Mouse (Mus musculus) B cell, adult 2 months (primary cell): ENCODE data around the gene Tle1.

ENCODE experiments used
- DNase-seq, 2 experiments: peaks; one replicate each; pipeline ENCODE4 v3.0.0; 2022

The Tle1 gene

DNA sequence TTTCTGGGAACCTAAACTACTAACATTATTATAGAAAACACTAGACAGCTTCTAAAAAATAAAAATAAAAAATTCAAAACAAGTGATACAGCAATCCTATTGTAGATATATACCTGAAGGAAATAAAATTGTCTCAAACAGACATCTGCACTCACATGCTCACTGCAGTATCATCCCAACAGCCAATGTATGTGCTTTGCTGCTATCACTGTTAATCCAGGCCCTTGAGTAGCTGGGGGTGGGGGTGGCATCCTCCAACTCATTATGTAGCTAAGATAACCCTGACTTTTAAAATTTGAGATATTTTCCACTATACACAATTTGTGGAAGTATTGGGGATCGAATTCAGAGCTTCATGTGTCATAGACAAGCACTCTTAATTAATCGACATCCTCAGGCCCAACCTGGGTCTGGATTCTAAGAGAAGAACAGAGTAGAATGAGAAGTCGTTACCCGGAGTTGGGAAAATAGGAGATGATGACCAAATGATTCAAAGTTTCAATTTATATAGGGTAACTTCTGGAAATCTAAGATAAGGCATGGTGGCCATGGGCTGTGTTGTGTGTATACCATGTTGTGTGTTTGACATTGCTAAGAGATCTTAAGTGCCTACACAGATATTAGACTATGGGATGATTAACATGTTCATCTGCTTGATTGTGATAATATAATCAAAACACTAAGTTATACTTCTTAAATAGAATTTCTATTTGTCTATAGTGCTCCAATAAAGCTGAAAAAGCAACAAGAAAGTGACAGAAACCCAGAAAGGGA is 38.1 kb downstream of the Tle1 start:
- DNase-seq: no peak

DNA sequence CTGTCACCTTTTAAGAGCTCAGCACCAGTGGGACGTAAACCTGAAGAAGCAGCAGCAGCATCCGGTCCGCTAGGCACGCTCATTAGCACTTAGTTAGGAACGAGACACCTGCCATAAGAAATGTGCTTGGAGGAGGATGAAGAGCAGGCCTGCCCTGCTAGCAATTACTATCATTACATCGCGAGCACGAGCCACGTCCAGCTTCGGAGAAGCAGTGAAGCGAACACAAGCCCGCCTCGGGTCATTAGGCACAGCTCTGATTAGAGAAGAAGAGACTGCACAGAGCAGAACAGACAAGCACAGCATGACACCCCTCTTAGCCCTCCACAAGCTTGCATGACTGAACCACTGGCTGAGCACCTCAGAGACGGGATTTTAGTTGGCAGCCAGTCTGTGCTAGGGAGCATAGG is 40.6 kb downstream of the Tle1 start:
- no peak for DNase-seq

- DNase-seq: no peak
Observed at GRCm38 (mm10) chr4:72157931-72158371, 42.8 kb downstream of the Tle1 start.

- no peak for DNase-seq
Observed at GRCm38 (mm10) chr4:72150460-72151131, 50.1 kb downstream of the Tle1 start.

DNA sequence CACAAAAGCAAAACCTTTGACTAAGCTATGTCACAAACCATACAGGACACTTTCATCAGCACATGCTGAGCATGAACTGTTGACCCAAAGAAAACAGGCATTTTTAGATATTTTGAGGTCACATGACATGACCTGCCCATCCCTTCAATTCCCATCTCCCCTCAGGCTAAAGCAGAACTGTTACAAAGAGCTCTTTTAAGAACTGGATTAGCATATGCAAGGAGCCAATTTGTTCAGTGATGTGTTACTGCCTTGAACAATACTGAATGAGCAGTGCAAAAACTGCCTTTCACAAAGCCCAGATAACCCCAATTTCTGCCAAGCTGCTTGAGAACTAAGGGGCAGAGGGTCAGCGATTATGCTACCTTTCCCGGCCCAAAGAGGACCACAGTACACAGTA is 54.7 kb downstream of the Tle1 start:
- no peak for DNase-seq

DNA sequence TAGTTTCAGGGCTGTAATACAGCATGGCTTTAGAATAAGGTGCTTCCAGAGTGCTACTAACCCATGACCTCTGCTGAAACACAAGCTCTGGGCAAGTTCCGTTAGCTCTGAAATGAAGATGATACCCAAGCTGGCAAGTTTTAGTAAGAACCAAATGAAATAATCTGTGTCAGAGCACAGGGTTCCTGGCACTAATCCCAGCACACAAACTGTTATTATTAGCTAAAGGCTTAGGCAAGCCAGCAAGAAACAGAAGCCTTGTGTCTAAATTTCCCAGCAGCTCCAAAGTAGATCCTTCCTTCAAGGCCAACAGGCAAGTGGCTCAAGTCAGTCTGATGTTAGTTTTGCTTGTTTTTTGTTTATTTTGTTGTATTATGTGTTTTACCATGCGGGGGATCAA is 56.2 kb downstream of the Tle1 start:
- no peak for DNase-seq

GRCm38 (mm10) chr4:72140706-72141105 is 60.0 kb downstream of the Tle1 start:
- no peak for DNase-seq

GRCm38 (mm10) chr4:72139475-72140120 is 61.1 kb downstream of the Tle1 start:
- DNase-seq: no peak

DNA sequence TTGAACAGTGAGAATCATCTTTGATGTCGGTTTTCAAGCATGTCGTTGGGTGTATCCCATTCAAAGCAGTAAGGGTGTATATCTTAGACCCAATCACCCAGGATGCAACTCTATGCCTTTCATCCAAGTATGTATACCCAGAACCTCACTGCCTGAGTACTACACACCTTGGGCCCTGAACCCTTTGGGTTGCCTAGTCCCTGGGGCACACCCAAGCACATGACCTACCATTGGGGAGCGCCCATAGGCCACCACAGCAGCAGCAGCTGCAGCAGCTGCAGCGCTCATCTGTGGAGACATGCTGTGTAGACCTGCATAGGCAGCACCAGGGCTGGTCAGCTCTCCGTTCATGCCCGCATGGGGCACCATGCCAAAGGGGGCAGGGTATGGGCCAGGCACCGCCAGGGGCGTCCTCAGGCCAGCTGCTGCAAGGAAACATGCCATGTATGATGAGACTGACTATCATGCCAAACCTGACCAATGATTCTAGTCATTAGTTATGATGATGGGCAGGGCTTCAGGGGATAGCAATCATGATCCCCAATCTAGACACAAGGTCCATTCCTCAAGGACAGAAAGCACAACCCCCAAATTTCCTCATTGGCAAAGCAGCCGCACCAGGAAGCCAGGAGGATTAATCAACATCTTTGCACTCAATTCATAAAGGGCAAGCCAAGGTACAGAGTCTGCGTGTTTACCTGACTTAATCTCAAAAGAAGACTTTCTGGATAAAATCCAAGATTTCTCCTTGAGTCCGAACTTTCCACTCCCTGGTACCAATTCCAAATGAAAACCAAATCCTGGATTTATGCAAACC is 62.2 kb downstream of the Tle1 start:
- no peak for DNase-seq

DNA sequence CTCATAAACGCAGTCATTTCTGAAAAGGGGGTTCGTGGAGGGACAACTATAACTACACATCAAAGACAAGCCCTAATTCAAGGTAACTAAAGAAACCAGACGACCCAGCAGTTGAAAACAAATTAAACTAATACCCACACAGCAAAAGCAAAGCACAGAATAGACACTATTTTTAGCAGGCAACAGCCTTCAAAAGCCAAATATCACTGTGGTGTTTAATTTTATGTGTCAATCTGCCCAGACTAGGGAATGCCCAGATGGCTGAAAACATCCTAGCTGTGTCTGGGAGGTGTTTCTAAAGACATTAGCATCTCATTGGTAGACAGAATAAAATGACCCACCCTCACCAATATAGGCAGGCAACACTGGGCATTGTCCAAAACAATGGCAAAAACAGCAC is 68.1 kb downstream of the Tle1 start:
- no peak for DNase-seq

GRCm38 (mm10) chr4:72127596-72127995 is 73.1 kb downstream of the Tle1 start:
- no peak for DNase-seq

DNA sequence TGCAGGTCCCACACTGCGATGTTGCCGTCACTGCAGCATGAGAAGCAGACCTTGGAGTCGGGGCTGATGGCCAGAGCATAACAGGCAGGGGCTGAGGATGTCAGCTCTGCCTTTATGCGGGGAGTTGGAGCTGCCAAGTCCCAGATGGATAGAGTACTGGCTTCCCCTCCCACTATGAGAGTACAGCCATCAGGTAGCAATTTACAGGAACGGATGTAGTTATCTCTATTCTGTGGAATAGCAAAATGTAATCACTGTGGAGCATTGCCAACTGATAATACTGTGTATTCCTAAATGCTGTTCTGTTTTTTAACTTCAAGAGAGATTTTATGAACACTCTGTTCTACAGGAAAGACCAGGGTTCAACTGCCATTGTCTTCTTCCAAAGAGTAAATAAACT is 75.9 kb downstream of the Tle1 start:
- no peak for DNase-seq

DNA sequence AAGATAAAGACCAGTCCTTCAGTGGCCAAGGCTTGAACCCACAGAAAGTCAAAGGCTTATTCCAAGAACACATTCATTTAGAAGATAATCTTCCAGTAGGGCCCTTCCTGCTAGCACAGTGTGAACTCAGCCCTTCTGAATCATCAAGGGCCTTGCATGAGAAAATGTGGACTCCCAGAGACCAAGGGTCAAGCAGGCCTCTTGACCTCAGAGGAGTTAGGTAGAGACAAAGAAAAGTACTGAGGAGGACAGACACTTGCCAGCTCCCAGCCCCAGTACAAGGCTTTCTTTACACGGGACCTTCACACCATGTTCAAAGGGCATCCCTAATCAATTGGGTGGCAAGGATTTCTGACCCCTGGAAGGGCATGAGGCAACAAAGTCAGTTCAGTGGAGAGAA is 77.9 kb downstream of the Tle1 start:
- no peak for DNase-seq

DNA sequence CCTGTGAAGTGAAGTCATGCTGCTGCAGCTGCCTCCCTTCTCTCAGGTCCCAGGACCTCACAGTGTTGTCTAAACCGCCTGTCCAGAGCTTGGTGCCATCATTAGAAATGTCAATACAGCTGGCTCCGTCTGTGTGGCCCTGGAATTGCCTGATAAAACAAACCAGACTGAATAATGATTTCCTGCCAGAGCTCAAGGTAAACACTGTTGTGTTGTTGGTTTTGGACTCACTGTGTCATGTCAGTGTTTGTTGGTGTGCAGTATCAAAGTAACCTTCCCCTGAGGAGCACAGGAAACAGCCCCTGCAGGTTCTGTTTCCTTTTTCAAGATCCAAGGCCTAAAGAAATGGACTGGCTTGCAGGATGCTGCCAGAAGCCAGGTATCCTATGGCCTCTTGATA is 78.4 kb downstream of the Tle1 start:
- DNase-seq: no peak

- no peak for DNase-seq
Observed at GRCm38 (mm10) chr4:72120050-72120449, 80.7 kb downstream of the Tle1 start.

DNA sequence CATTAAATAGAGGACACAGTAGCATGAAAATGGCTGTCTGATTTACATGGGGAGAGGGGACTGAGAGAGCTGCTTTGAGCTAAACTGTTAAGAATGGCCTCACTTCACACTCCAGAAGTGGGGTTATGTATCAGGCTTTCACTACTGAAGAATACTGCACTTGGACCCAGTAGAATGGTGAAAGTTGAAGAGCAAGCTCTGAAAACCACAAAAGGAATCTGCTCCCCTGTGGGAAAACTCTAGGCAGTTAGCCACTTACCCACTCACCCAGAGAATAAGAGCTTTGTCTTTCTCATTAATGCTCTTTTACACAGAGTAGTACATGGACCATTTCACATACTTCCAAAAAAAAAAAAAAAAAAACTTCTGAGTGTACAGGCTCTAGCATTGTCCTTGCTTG is 95.0 kb downstream of the Tle1 start:
- no peak for DNase-seq

DNA sequence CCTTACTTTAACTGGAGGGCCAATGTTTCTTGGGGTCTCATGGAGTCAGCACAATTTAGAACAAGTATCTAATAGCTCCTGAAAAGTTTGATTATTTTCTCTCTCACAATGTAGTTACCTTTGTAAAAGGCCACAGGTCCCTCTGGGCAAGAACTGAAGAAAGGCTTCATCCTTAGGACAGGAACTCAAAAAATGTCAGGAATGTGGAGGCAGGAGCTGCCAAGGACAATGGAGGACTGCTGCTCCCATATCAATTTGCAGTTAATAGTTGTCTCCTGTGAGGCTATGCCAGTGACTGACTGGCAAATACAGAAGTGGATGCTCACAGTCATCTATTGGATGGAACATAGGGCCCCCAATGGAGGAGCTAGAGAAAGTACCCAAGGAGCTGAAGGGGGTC is 96.5 kb downstream of the Tle1 start:
- DNase-seq: no peak

DNA sequence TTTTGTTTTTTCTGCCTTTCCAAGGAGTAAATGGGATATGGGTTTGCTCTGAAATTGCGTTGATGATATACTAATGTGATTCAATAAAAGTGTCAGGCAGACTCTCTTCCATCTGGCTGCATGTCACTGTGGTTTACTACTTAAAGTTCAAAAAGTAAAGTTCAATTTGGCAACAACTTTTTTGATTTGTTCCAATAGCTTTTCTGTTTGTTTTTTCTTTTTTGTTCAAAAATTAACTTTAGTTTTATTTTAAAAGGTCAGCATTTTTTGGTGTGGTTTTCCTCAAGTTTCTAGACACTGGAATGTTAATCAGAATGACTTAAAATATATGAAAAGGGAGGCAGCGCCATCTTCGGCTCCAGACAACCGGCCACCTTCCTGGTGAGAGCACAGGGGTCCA is 112.9 kb downstream of the Tle1 start:
- DNase-seq: no peak

- no peak for DNase-seq
Observed at GRCm38 (mm10) chr4:72069111-72069534, 131.6 kb downstream of the Tle1 start.

DNA sequence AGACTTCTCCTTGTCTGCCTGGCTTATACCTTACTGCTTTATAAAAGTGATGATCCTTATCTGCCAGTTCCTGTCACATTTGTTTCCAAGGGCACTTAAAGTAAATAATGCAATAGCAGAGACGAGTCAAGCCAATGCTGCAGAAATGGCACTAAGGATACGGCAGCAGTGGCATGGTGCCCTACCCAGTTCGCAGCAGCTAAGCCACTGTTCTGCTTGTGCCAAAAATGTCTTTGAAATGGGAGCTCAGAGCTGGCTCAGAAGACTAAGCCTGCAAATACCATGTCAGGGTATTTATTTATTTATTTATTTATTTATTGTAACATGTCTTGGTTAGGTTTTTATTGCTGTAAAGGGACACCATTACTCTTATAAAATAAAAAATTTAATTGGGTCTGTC is 132.8 kb downstream of the Tle1 start:
- no peak for DNase-seq
